In the genomic region with DNA sequence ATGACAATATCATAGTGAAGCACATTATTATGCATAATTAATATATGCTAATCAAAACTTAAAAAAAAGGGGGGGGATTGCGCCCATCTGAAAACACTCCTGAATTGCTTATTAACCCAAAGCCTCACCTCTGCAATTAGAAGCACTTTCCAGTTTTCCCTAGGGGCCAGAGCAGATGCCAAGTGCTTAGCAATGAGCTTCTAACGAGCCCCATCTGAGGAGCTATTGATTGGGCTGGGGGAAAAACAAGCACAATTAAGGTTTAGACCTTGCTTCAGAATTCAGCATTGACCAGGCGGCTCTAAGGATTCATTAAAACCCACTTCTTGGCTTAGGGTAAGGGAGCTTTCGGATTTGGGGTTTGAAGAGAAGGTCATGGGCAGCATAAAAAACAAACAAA, we compare ENCODE assay signal across 14 mouse cellular contexts.
DNase-seq lines count a peak whose midpoint lies in the region; ATAC-seq and TF ChIP-seq lines count a peak whose summit lies in the region.
"Had no signal": no experiment of that assay in that cellular context is flagged by ENCODE, and none has a peak within 500 bp of the region (broad histone marks: within the 10 kb centered on the region; RNA-seq: fewer than 3 reads in every experiment).

No protein-coding gene starts in this region.

- DNase-seq in forebrain, embryonic 11.5 days (ENCODE audit: low spot score): peak; percentile 53
- DNase-seq in forebrain, embryonic 10.5 days (ENCODE audit: extremely low spot score, low spot score): no peak
- DNase-seq in kidney, postnatal 36 days: peak; percentile 30 to 44
- peak; percentile 7 for DNase-seq in embryonic facial prominence, embryonic 11.5 days (ENCODE audit: low spot score)
- DNase-seq in gastrocnemius, adult 2 months: no peak
- no peak for DNase-seq in urinary bladder, adult 2 months (ENCODE audit: low spot score)
- DNase-seq: adrenal gland, adult 8-10 months; cerebellum, adult 9-11 months; heart, adult 18-20 months; thymus, postnatal 4 days had no signal

- no peaks in the 10 kb centered on the region for H3K9me3 ChIP-seq in forebrain, embryonic 11.5 days (ENCODE audit: control insufficient read depth, low read length)
- H3K9me3 ChIP-seq in forebrain, embryonic 10.5 days: peaks cover 4% of the 10 kb centered on the region; the same call in 1 of the 2 replicates
- H3K9me3 ChIP-seq in kidney, embryonic 14.5 days (ENCODE audit: control insufficient read depth, low read length): peaks cover 5% of the 10 kb centered on the region; the same call in 1 of the 2 replicates
- H3K9me3 ChIP-seq in embryonic facial prominence, embryonic 11.5 days (replicated peaks; ENCODE audit: control insufficient read depth, low read length): no peaks in the 10 kb centered on the region
- H3K9me3 ChIP-seq in midbrain, embryonic 13.5 days: peaks cover 3% of the 10 kb centered on the region; the same call in 1 of the 2 replicates
- H3K9me3 ChIP-seq: liver, embryonic 12.5 days; stomach, embryonic 15.5 days had no signal

- no peaks in the 10 kb centered on the region for H3K27me3 ChIP-seq in forebrain, embryonic 11.5 days (ENCODE audit: control insufficient read depth, insufficient read depth, low read length)
- no peaks in the 10 kb centered on the region for H3K27me3 ChIP-seq in forebrain, embryonic 10.5 days (ENCODE audit: poor library complexity, severe bottlenecking)
- no peaks in the 10 kb centered on the region for H3K27me3 ChIP-seq in kidney, embryonic 14.5 days (ENCODE audit: control insufficient read depth, insufficient read depth, low read length)
- no peaks in the 10 kb centered on the region for H3K27me3 ChIP-seq in embryonic facial prominence, embryonic 11.5 days (ENCODE audit: control insufficient read depth, insufficient read depth, low read length)
- no peaks in the 10 kb centered on the region for H3K27me3 ChIP-seq in midbrain, embryonic 13.5 days
- H3K27me3 ChIP-seq: liver, embryonic 12.5 days; stomach, embryonic 15.5 days had no signal

- H3K36me3 ChIP-seq in forebrain, embryonic 11.5 days (ENCODE audit: control insufficient read depth, insufficient read depth, low read length): no peaks in the 10 kb centered on the region
- no peaks in the 10 kb centered on the region for H3K36me3 ChIP-seq in forebrain, embryonic 10.5 days (replicated peaks)
- no peaks in the 10 kb centered on the region for H3K36me3 ChIP-seq in kidney, embryonic 14.5 days (ENCODE audit: control insufficient read depth, insufficient read depth, low read length)
- H3K36me3 ChIP-seq in embryonic facial prominence, embryonic 11.5 days (replicated peaks; ENCODE audit: control insufficient read depth, insufficient read depth, low read depth, low read length): no peaks in the 10 kb centered on the region
- H3K36me3 ChIP-seq in midbrain, embryonic 13.5 days: no peaks in the 10 kb centered on the region
- H3K36me3 ChIP-seq: liver, embryonic 12.5 days; stomach, embryonic 15.5 days had no signal

- H3K27ac ChIP-seq in forebrain, embryonic 11.5 days (ENCODE audit: low read depth, low read length): no peak overlapping the region
- H3K27ac ChIP-seq in forebrain, embryonic 10.5 days: no peak overlapping the region
- no peak overlapping the region for H3K27ac ChIP-seq in kidney, embryonic 14.5 days (ENCODE audit: low read depth, low read length)
- H3K27ac ChIP-seq in embryonic facial prominence, embryonic 11.5 days (replicated peaks; ENCODE audit: low read depth, low read length): no peak overlapping the region
- no peak overlapping the region for H3K27ac ChIP-seq in midbrain, embryonic 13.5 days
- no peak overlapping the region for H3K27ac ChIP-seq in gastrocnemius, adult 2 months
- H3K27ac ChIP-seq: liver, embryonic 12.5 days; stomach, embryonic 15.5 days had no signal

- no peaks in the 10 kb centered on the region for H3K4me1 ChIP-seq in forebrain, embryonic 11.5 days (replicated peaks; ENCODE audit: control insufficient read depth, insufficient read depth, low read length)
- peaks cover 22% of the 10 kb centered on the region for H3K4me1 ChIP-seq in forebrain, embryonic 10.5 days
- H3K4me1 ChIP-seq in kidney, embryonic 14.5 days (ENCODE audit: control insufficient read depth, insufficient read depth, low read length): 0 out of 2 replicates have a peak, but pooled peaks cover 6% of the 10 kb centered on the region
- H3K4me1 ChIP-seq in embryonic facial prominence, embryonic 11.5 days (ENCODE audit: control insufficient read depth, insufficient read depth, low read length): no peaks in the 10 kb centered on the region
- H3K4me1 ChIP-seq in midbrain, embryonic 13.5 days (replicated peaks): no peaks in the 10 kb centered on the region
- H3K4me1 ChIP-seq: liver, embryonic 12.5 days; stomach, embryonic 15.5 days had no signal

- no peak overlapping the region for H3K4me3 ChIP-seq in forebrain, embryonic 11.5 days (ENCODE audit: low read depth, low read length)
- H3K4me3 ChIP-seq in forebrain, embryonic 10.5 days: no peak overlapping the region
- no peak overlapping the region for H3K4me3 ChIP-seq in kidney, embryonic 14.5 days (ENCODE audit: low read length)
- H3K4me3 ChIP-seq in embryonic facial prominence, embryonic 11.5 days (ENCODE audit: low read depth, low read length): no peak overlapping the region
- no peak overlapping the region for H3K4me3 ChIP-seq in midbrain, embryonic 13.5 days (replicated peaks)
- H3K4me3 ChIP-seq in gastrocnemius, adult 2 months: no peak overlapping the region
- H3K4me3 ChIP-seq: liver, embryonic 12.5 days; stomach, embryonic 15.5 days had no signal

- no peak overlapping the region for H3K9ac ChIP-seq in forebrain, embryonic 11.5 days (ENCODE audit: low read length)
- H3K9ac ChIP-seq in kidney, embryonic 14.5 days (ENCODE audit: low read depth, low read length): no peak overlapping the region
- no peak overlapping the region for H3K9ac ChIP-seq in embryonic facial prominence, embryonic 11.5 days (replicated peaks; ENCODE audit: low read length)
- no peak overlapping the region for H3K9ac ChIP-seq in midbrain, embryonic 13.5 days (replicated peaks)
- H3K9ac ChIP-seq: liver, embryonic 12.5 days; stomach, embryonic 15.5 days had no signal

- H3K4me2 ChIP-seq in forebrain, embryonic 11.5 days (ENCODE audit: low read depth, low read length, severe bottlenecking): no peak overlapping the region
- no peak overlapping the region for H3K4me2 ChIP-seq in kidney, embryonic 14.5 days (replicated peaks; ENCODE audit: low read depth, low read length)
- no peak overlapping the region for H3K4me2 ChIP-seq in embryonic facial prominence, embryonic 11.5 days (ENCODE audit: low read depth, low read length)
- H3K4me2 ChIP-seq in midbrain, embryonic 13.5 days (replicated peaks): no peak overlapping the region
- H3K4me2 ChIP-seq: liver, embryonic 12.5 days; stomach, embryonic 15.5 days had no signal

- intact Hi-C loops in gastrocnemius, adult 2 months (cut with DNase I): no loop called here

- 38% methylated on average over 4 of the region's 4 CpGs for WGBS in forebrain, embryonic 11.5 days
- 56% methylated on average over 4 of the region's 4 CpGs for WGBS in forebrain, embryonic 10.5 days
- WGBS in kidney, embryonic 14.5 days: 75% methylated on average over 4 of the region's 4 CpGs
- 46% methylated on average over 4 of the region's 4 CpGs for WGBS in embryonic facial prominence, embryonic 11.5 days
- 49% methylated on average over 4 of the region's 4 CpGs for WGBS in midbrain, embryonic 13.5 days

- TF ChIP-seq CTCF in gastrocnemius, adult 2 months (IDR thresholded peaks at IDR 0.05): no peak

- peak; percentile 55 for ATAC-seq in forebrain, embryonic 11.5 days (replicated peaks; ENCODE audit: low FRiP score)
- no peak for ATAC-seq in kidney, embryonic 14.5 days (ENCODE audit: low FRiP score, low TSS enrichment)
- no peak for ATAC-seq in embryonic facial prominence, embryonic 11.5 days (replicated peaks; ENCODE audit: insufficient number of reproducible peaks, low FRiP score, low TSS enrichment, low read depth)
- 0 out of 2 replicates have a peak, but pooled peaks have one; percentile 37 for ATAC-seq in midbrain, embryonic 13.5 days
- ATAC-seq: liver, embryonic 12.5 days had no signal

Comparison
In these comparisons a context has a peak if more than half of its experiments do, and no peak if none do; other contexts are left out.
1. DNase-seq: peak in forebrain, embryonic 11.5 days (single experiment), kidney, postnatal 36 days (2 of 2) and embryonic facial prominence, embryonic 11.5 days (single experiment); none in forebrain, embryonic 10.5 days (single experiment), gastrocnemius, adult 2 months (single experiment) and urinary bladder, adult 2 months (single experiment).
2. ATAC-seq: peak in forebrain, embryonic 11.5 days (single experiment) and midbrain, embryonic 13.5 days (single experiment); none in kidney, embryonic 14.5 days (single experiment) and embryonic facial prominence, embryonic 11.5 days (single experiment).